Mouse (Mus musculus) lung, postnatal 4 days (tissue): ENCODE results near the gene Olfr802.

Experiments
- DNase-seq, 2 experiments: peaks; one replicate each; pipeline ENCODE4 v3.0.0; 2021

Olfr802 gene

GRCm38 (mm10) chr10:129688069-129688468, at the start of gene Olfr802:
Olfr802 (minus strand) TSS chr10:129688169.
- no peak for DNase-seq

DNA sequence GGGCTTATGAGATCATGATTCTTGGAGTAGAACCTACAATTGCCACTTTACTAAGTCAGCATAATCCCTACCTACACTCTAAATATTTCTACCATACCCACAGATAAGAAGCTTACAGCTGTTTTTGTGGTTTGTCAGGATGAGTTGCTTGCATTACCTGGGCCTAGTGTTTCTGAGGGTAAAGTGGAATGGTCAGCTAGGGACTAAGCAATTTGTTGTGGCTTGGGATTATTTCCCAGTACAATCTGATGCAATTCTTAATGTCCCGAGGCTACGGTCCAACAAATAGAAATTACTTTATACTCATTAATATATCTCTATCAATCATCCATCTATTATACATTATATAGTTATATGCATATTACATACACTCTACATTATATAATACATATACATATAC, 41.3 kb upstream of the Olfr802 start, which contains the start of gene Olfr805:
Gene Olfr805 (minus strand): TSS at position 101 of the 400 bp plus-strand sequence.
- DNase-seq: no peak

DNA sequence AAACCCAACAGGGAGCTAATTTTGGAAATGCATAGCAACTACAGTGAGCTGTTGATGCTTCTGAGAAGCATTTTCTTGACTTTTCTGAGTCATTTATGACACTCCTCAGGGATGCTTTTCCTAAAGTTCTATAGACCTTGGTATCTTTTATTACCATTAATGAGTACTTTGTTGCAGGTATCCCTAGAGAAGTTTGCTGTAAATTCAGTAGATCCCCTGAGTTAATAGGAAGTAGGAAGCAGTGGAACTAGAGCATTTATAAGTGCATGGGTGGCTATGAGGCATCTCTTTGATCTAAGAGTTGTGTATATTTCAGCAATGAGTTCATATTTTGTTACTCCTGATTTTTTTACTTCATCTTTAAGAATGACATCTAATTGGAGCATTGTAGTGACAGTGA, 14.9 kb upstream of the Olfr802 start, which contains the start of gene Olfr804:
Gene Olfr804 (plus strand): TSS at position 301 of the 400 bp plus-strand sequence.
- no peak for DNase-seq

DNA sequence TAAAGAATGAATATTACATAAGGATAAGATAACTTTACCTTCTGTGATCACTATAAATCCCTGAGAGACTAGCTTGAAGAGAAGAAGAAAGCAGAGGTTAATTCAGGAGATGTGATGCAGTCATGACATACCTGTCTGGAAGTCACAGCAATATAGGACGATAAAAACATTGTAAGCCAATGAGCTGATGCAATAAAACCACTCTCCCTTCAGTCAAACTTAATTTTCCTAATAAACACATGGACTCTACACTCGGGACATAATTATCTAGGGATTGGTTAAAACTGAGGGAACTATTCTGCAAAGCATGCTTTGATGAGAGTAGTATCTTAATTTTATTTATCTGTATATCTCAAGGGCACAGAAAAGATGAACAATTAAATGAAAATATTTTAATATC, 6.2 kb upstream of the Olfr802 start, which contains the start of gene Olfr803:
Gene Olfr803 (minus strand): TSS at position 101 of the 400 bp plus-strand sequence.
- no peak for DNase-seq

- no peak for DNase-seq
Observed at GRCm38 (mm10) chr10:129673765-129674164, 14.2 kb downstream of the Olfr802 start, which contains the start of gene Olfr801. Olfr801 (minus strand) TSS chr10:129673865.

- no peak for DNase-seq
Observed at GRCm38 (mm10) chr10:129657394-129657793, 30.6 kb downstream of the Olfr802 start, which contains the start of gene Olfr800. Olfr800 (plus strand) TSS chr10:129657694.

DNA sequence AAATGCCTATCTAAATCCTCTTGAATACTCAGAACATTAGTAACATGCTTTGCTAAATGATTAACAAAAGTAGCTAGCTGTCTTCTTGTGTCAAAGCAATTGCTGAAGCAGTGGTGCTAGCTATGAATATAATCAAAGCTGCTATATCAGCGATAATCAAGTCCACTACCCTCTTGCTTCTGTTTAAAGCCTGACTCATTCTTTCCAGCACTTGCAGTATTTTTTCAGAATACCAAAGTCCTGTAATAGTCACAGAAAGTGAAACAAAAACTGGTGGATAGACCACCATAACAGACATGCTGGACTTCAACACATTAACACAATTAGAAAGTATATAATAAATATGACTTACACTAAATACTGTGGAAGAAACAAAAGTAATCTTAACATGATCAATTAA, 36.2 kb downstream of the Olfr802 start:
- no peak for DNase-seq

- no peak for DNase-seq
Observed at GRCm38 (mm10) chr10:129637184-129637583, 50.8 kb downstream of the Olfr802 start, which contains the start of gene Olfr799. Olfr799 (plus strand) TSS chr10:129637484.

DNA sequence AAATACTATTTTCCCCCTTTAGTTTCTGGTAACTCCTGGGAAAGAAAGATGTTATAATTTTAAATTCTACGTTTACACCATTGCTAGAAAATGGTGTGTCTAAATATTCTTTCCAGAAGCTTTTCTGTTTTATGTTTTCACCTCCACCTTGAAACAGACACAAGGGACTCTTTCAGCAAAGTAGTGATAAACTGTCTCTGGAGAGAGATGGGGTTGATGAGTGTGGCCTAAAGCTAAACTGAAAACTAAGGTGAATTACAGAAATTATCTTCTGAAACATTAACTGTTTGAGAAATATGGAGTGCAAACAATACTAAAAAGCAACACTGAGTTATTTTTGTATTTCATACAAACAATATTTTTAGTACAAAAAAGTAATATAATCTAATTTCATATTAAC, 60.1 kb downstream of the Olfr802 start, which contains the start of gene Olfr798:
Gene Olfr798 (minus strand): TSS at position 101 of the 400 bp plus-strand sequence.
- no peak for DNase-seq
